Mouse (Mus musculus) liver, embryonic 15.5 days (tissue): ENCODE results near the gene Tktl2. TPM values are rescaled to one million over a fixed set of nuclear protein-coding genes. Genes with fewer than 3 reads are reported as not detected.
A peak's percentile ranks its signal among the peaks of the same experiment; 100 is the strongest.

Source experiments
- ATAC-seq: fragments of 200-750 bp; cut with Nextera tagmentation; 2 replicates; pipeline ENCODE4 v1.8.0; 2017; ENCODE audit warnings: moderate number of reproducible peaks, mild to moderate bottlenecking, moderate library complexity; ENCODE audit not compliant: insufficient read depth
- H3K27ac ChIP-seq: fragments of 300-500 bp; sonication (generic); replicated peaks from 2 replicates; pipeline ENCODE4 v1.5.1; 2015; ENCODE audit warnings: mild to moderate bottlenecking, inconsistent platforms
- H3K27me3 ChIP-seq: fragments of 300-500 bp; sonication (generic); 2 replicates; pipeline ENCODE4 v1.6.1; 2015; ENCODE audit warnings: mild to moderate bottlenecking, inconsistent platforms
- H3K36me3 ChIP-seq: fragments of 300-500 bp; sonication (generic); replicated peaks from 2 replicates; pipeline ENCODE4 v1.6.1; 2015; ENCODE audit warnings: moderate library complexity, mild to moderate bottlenecking, inconsistent platforms
- H3K4me1 ChIP-seq: fragments of 300-500 bp; sonication (generic); replicated peaks from 2 replicates; pipeline ENCODE4 v1.6.1; 2015; ENCODE audit warnings: inconsistent platforms
- H3K4me2 ChIP-seq: fragments of 300-500 bp; sonication (generic); 2 replicates; pipeline ENCODE4 v1.6.1; 2015; ENCODE audit warnings: moderate library complexity, mild to moderate bottlenecking, inconsistent platforms
- H3K4me3 ChIP-seq: fragments of 300-500 bp; sonication (generic); replicated peaks from 2 replicates; pipeline ENCODE4 v1.5.1; 2015; ENCODE audit warnings: mild to moderate bottlenecking, inconsistent platforms
- H3K9ac ChIP-seq: fragments of 300-500 bp; sonication (generic); 2 replicates; pipeline ENCODE4 v1.6.1; 2015; ENCODE audit warnings: moderate library complexity, mild to moderate bottlenecking, inconsistent platforms
- H3K9me3 ChIP-seq: fragments of 300-500 bp; sonication (generic); replicated peaks from 2 replicates; pipeline ENCODE4 v1.6.1; 2016; ENCODE audit warnings: inconsistent platforms
- WGBS: fragments of 180-500 bp; shearing (Covaris S2); methylation state at CpG from one replicate; pipeline ENCODE4 v1.1.7; 2015; ENCODE audit warnings: mixed read lengths; ENCODE audit not compliant: insufficient replicate concordance; 5-methylcytosine and 5-hydroxymethylcytosine counted together
- polyA plus RNA-seq: library from polyadenylated mRNA; unstranded; fragments of >200 nt; fragmentation: Nextera tagmentation; extraction: Ambion mirVana; gene quantifications from 2 replicates; pipeline ENCODE4 v1.2.1, GENCODE M21; 2015

Gene Tktl2
- not detected in 2 replicates for polyA plus RNA-seq

GRCm38 (mm10) chr8:66511537-66511936 is at the start of gene Tktl2:
Gene Tktl2, plus strand, starts transcription at chr8:66511756.
- H3K27ac ChIP-seq, result no peak within 1 kb of the TSS
- no peaks in the 10 kb centered on the region for H3K9me3 ChIP-seq
- H3K4me2 ChIP-seq, result no peak within 1 kb of the TSS
- no peaks in the 10 kb centered on the region for H3K27me3 ChIP-seq
- no peaks in the 10 kb centered on the region for H3K4me1 ChIP-seq
- ATAC-seq, result no peak
- H3K36me3 ChIP-seq, result no peaks in the 10 kb centered on the region
- H3K4me3 ChIP-seq, result no peak within 1 kb of the TSS
- no peak within 1 kb of the TSS for H3K9ac ChIP-seq
- 84% methylated on average over 22 of the region's 22 CpGs for WGBS

- H3K9ac ChIP-seq, result no peak overlapping the region
- H3K36me3 ChIP-seq, result no peaks in the 10 kb centered on the region
- no peaks in the 10 kb centered on the region for H3K4me1 ChIP-seq
- no peak overlapping the region for H3K4me3 ChIP-seq
- no peaks in the 10 kb centered on the region for H3K27me3 ChIP-seq
- no peak for ATAC-seq
- H3K27ac ChIP-seq, result no peak overlapping the region
- no peak overlapping the region for H3K4me2 ChIP-seq
- 48% methylated on average over 3 of the region's 3 CpGs for WGBS
- no peaks in the 10 kb centered on the region for H3K9me3 ChIP-seq
These were observed 41.7 kb upstream of the Tktl2 start for GRCm38 (mm10) chr8:66469821-66470220.

GRCm38 (mm10) chr8:66476880-66477279 is 34.7 kb upstream of the Tktl2 start:
- no peak overlapping the region for H3K9ac ChIP-seq
- H3K27ac ChIP-seq, result no peak overlapping the region
- no peak overlapping the region for H3K4me2 ChIP-seq
- 77% methylated on average over 3 of the region's 3 CpGs for WGBS
- no peaks in the 10 kb centered on the region for H3K27me3 ChIP-seq
- peaks cover 47% of the 10 kb centered on the region for H3K36me3 ChIP-seq
- no peaks in the 10 kb centered on the region for H3K9me3 ChIP-seq
- no peaks in the 10 kb centered on the region for H3K4me1 ChIP-seq
- H3K4me3 ChIP-seq, result no peak overlapping the region
- ATAC-seq, result no peak

- Histone ChIP-seq H3K36me3 (peaks cover 22% of the 10 kb centered on the region), H3K4me1 (peaks cover 12% of the 10 kb centered on the region), H3K27ac (peak within 1 kb of the TSS; percentile 29; the same call in 1 of the 2 replicates), H3K4me3 (peak within 1 kb of the TSS; percentile 78), H3K4me2 (peak within 1 kb of the TSS; percentile 72), H3K9ac (peak within 1 kb of the TSS; percentile 71), H3K9me3 (no peaks in the 10 kb centered on the region), H3K27me3 (no peaks in the 10 kb centered on the region)
- peak; percentile 84 for ATAC-seq
- under 1% methylated on average over 45 of the region's 45 CpGs for WGBS
These were observed 25.3 kb upstream of the Tktl2 start, which contains the start of gene Tma16 for GRCm38 (mm10) chr8:66486084-66486763. Gene Tma16, minus strand, starts transcription at chr8:66486530.

GRCm38 (mm10) chr8:66488556-66488955 is 23.0 kb upstream of the Tktl2 start:
- Histone ChIP-seq H3K9me3 (no peaks in the 10 kb centered on the region), H3K36me3 (0 out of 2 replicates have a peak, but pooled peaks cover 2% of the 10 kb centered on the region), H3K27ac (no peak overlapping the region), H3K4me2 (no peak overlapping the region), H3K4me3 (no peak overlapping the region), H3K9ac (no peak overlapping the region), H3K4me1 (peaks cover 12% of the 10 kb centered on the region), H3K27me3 (no peaks in the 10 kb centered on the region)
- ATAC-seq, result no peak
- WGBS, result 44% methylated on average over 3 of the region's 3 CpGs

- H3K4me1 ChIP-seq, result peaks cover under 1% of the 10 kb centered on the region; the same call in 1 of the 2 replicates
- no peaks in the 10 kb centered on the region for H3K9me3 ChIP-seq
- H3K4me3 ChIP-seq, result no peak overlapping the region
- no peak overlapping the region for H3K4me2 ChIP-seq
- no peak overlapping the region for H3K9ac ChIP-seq
- no peaks in the 10 kb centered on the region for H3K27me3 ChIP-seq
- H3K36me3 ChIP-seq, result no peaks in the 10 kb centered on the region
- no peak for ATAC-seq
- whole genome bisulfite sequencing, result 28% methylated on average over 4 of the region's 4 CpGs
- H3K27ac ChIP-seq, result no peak overlapping the region
These were observed 20.9 kb upstream of the Tktl2 start for GRCm38 (mm10) chr8:66490624-66491023.

- Histone ChIP-seq H3K4me2 (no peak overlapping the region), H3K27me3 (no peaks in the 10 kb centered on the region), H3K27ac (no peak overlapping the region), H3K9ac (no peak overlapping the region), H3K36me3 (no peaks in the 10 kb centered on the region), H3K4me3 (no peak overlapping the region), H3K9me3 (no peaks in the 10 kb centered on the region), H3K4me1 (no peaks in the 10 kb centered on the region)
- ATAC-seq, result no peak
- WGBS, result 54% methylated on average over 2 of the region's 2 CpGs
These were observed 17.1 kb upstream of the Tktl2 start for GRCm38 (mm10) chr8:66494496-66494895.

GRCm38 (mm10) chr8:66495726-66496125 is 15.8 kb upstream of the Tktl2 start:
- Histone ChIP-seq H3K9ac (no peak overlapping the region), H3K27me3 (no peaks in the 10 kb centered on the region), H3K27ac (no peak overlapping the region), H3K4me1 (no peaks in the 10 kb centered on the region), H3K9me3 (no peaks in the 10 kb centered on the region), H3K4me2 (no peak overlapping the region), H3K36me3 (no peaks in the 10 kb centered on the region), H3K4me3 (no peak overlapping the region)
- 6% methylated on average over 8 of the region's 8 CpGs for WGBS
- no peak for ATAC-seq

GRCm38 (mm10) chr8:66496998-66497577 is 14.5 kb upstream of the Tktl2 start:
- Histone ChIP-seq H3K9ac (no peak overlapping the region), H3K4me2 (no peak overlapping the region), H3K36me3 (no peaks in the 10 kb centered on the region), H3K4me1 (no peaks in the 10 kb centered on the region), H3K9me3 (no peaks in the 10 kb centered on the region), H3K27ac (no peak overlapping the region), H3K27me3 (no peaks in the 10 kb centered on the region), H3K4me3 (no peak overlapping the region)
- no peak for ATAC-seq
- 12% methylated on average over 4 of the region's 4 CpGs for WGBS

- Histone ChIP-seq H3K4me1 (no peaks in the 10 kb centered on the region), H3K9me3 (no peaks in the 10 kb centered on the region), H3K4me3 (no peak overlapping the region), H3K4me2 (no peak overlapping the region), H3K36me3 (no peaks in the 10 kb centered on the region), H3K9ac (no peak overlapping the region), H3K27ac (no peak overlapping the region), H3K27me3 (no peaks in the 10 kb centered on the region)
- no peak for ATAC-seq
- 44% methylated on average over 2 of the region's 2 CpGs for WGBS
These were observed 8.2 kb upstream of the Tktl2 start for GRCm38 (mm10) chr8:66503381-66503780.

GRCm38 (mm10) chr8:66519149-66519548 is 7.6 kb downstream of the Tktl2 start:
- no peak for ATAC-seq
- WGBS, result 57% methylated on average over 2 of the region's 2 CpGs
- Histone ChIP-seq H3K36me3 (no peaks in the 10 kb centered on the region), H3K4me3 (no peak overlapping the region), H3K9ac (no peak overlapping the region), H3K27me3 (no peaks in the 10 kb centered on the region), H3K4me2 (no peak overlapping the region), H3K9me3 (no peaks in the 10 kb centered on the region), H3K4me1 (no peaks in the 10 kb centered on the region), H3K27ac (no peak overlapping the region)
